Mouse (Mus musculus) effector memory CD4-positive, alpha-beta T cell, adult 7 months (primary cell): Measurements from ENCODE around the gene Gxylt1. TPM values are rescaled to one million over a fixed set of nuclear protein-coding genes. Genes with fewer than 3 reads are reported as not detected.

Experiments
- polyA plus RNA-seq: library from polyadenylated mRNA; unstranded; fragments of 100-300 nt; shearing (Covaris generic); gene quantifications from one replicate; pipeline ENCODE4 v1.2.1, GENCODE M21; 2017

Gxylt1 gene
- polyA plus RNA-seq = 42.7 TPM

GRCm38 (mm10) chr15:93274679-93275583 lies at the start of gene Gxylt1:
Gene Gxylt1 (minus strand): TSS chr15:93275179.

Other genes with a start within 250 kb of the Gxylt1 start
- 65.7 TPM for gene Yaf2, start 61.8 kb upstream of the Gxylt1 start, polyA plus RNA-seq
- gene Zcrb1, start 123.2 kb upstream of the Gxylt1 start, polyA plus RNA-seq = 90.0 TPM
- gene Pphln1, start 123.2 kb upstream of the Gxylt1 start, polyA plus RNA-seq = 34.8 TPM